Mouse (Mus musculus): Measurements from ENCODE around the gene Gm11034.

GRCm38 (mm10) chr8:72189417-72190214 is 23.8 kb downstream of the Gm11034 start, which contains the start of gene Hsh2d:
- no peak for TF ChIP-seq CTCF (IDR thresholded peaks at IDR 0.05; ENCODE audit: low read depth, low read length)
- no peak for TF ChIP-seq POLR2A (IDR thresholded peaks at IDR 0.05; ENCODE audit: insufficient read depth, low read length)
